Mouse (Mus musculus) midbrain, embryonic 13.5 days (tissue): Measurements from ENCODE around the gene S1pr4. TPM values are rescaled to one million over a fixed set of nuclear protein-coding genes. Genes with fewer than 3 reads are reported as not detected.

Source experiments
- microRNA-seq: library from miRNA; unstranded; fragments of <30 nt; microRNA quantifications from one replicate; pipeline ENCODE4, GENCODE M21; 2016
- polyA plus RNA-seq: library from polyadenylated mRNA; unstranded; fragments of >200 nt; fragmentation: Nextera tagmentation; extraction: Ambion mirVana; gene quantifications from 2 replicates; pipeline ENCODE4 v1.2.1, GENCODE M21; 2015

The S1pr4 gene
- polyA plus RNA-seq, 1 experiment from 2014 or later: 0.77 TPM

Small RNA genes lying within 50 kb of the gene (microRNA-seq; reads per million reads assigned to microRNA genes)
- not detected for gene Gm25595

Other genes with a start within 250 kb of the S1pr4 start
- 7.2 and 8.8 TPM in 2 replicates for gene Matk, start 247.2 kb downstream of the S1pr4 start, polyA plus RNA-seq
- gene Mrpl54, start 233.2 kb downstream of the S1pr4 start, polyA plus RNA-seq: 138 and 148 TPM in 2 replicates
- 27.9 and 30.8 TPM in 2 replicates for gene Apba3, start 233.2 kb downstream of the S1pr4 start, polyA plus RNA-seq
- 4.9 and 5.5 TPM in 2 replicates for gene Tjp3, start 208.6 kb downstream of the S1pr4 start, polyA plus RNA-seq
- 92.8 and 99.6 TPM in 2 replicates for gene Pip5k1c, start 207.2 kb downstream of the S1pr4 start, polyA plus RNA-seq
- 35.5 and 35.8 TPM in 2 replicates for gene Cactin, start 179.0 kb downstream of the S1pr4 start, polyA plus RNA-seq
- 4.7 and 4.9 TPM in 2 replicates for gene Tbxa2r, start 171.4 kb downstream of the S1pr4 start, polyA plus RNA-seq
- not detected in 2 replicates for gene Gipc3, start 156.9 kb downstream of the S1pr4 start, polyA plus RNA-seq
- gene Hmg20b, start 149.7 kb downstream of the S1pr4 start, polyA plus RNA-seq: 46.5 and 49.8 TPM in 2 replicates
- 8.8 and 10.1 TPM in 2 replicates for gene Mfsd12, start 142.6 kb downstream of the S1pr4 start, polyA plus RNA-seq
- 0.44 and 0.70 TPM in 2 replicates for gene 4930404N11Rik, start 134.3 kb downstream of the S1pr4 start, polyA plus RNA-seq
- 127 and 133 TPM in 2 replicates for gene Fzr1, start 121.6 kb downstream of the S1pr4 start, polyA plus RNA-seq
- 73.5 TPM in 2 replicates for gene Dohh, start 115.7 kb downstream of the S1pr4 start, polyA plus RNA-seq
- gene Gm48551, start 115.7 kb downstream of the S1pr4 start, polyA plus RNA-seq: 6.9 and 7.2 TPM in 2 replicates
- 1.2 and 2.1 TPM in 2 replicates for gene Gm48552, start 111.1 kb downstream of the S1pr4 start, polyA plus RNA-seq
- 1.4 and 1.9 TPM in 2 replicates for gene Smim24, start 107.1 kb downstream of the S1pr4 start, polyA plus RNA-seq
- 13.1 and 15.2 TPM in 2 replicates for gene Nfic, start 44.5 kb downstream of the S1pr4 start, polyA plus RNA-seq
- 75.5 and 79.4 TPM in 2 replicates for gene Celf5, start 17.4 kb downstream of the S1pr4 start, polyA plus RNA-seq
- 57.1 and 58.2 TPM in 2 replicates for gene Ncln, start 3.7 kb downstream of the S1pr4 start, polyA plus RNA-seq
- gene Gna15, start 24.1 kb upstream of the S1pr4 start, polyA plus RNA-seq: 0.94 and 1.0 TPM in 2 replicates
- 74.5 and 77.1 TPM in 2 replicates for gene Gna11, start 45.1 kb upstream of the S1pr4 start, polyA plus RNA-seq
- gene Aes, start 59.4 kb upstream of the S1pr4 start, polyA plus RNA-seq: 451 and 572 TPM in 2 replicates
- gene Tle2, start 74.4 kb upstream of the S1pr4 start, polyA plus RNA-seq: 23.6 and 26.2 TPM in 2 replicates
- gene Tle6, start 100.9 kb upstream of the S1pr4 start, polyA plus RNA-seq: 2.8 and 4.4 TPM in 2 replicates
- gene BC025920, start 106.1 kb upstream of the S1pr4 start, polyA plus RNA-seq: 2.9 and 3.0 TPM in 2 replicates
- gene Sirt6, start 127.7 kb upstream of the S1pr4 start, polyA plus RNA-seq: 64.7 and 67.4 TPM in 2 replicates
- gene Ankrd24, start 128.4 kb upstream of the S1pr4 start, polyA plus RNA-seq: 8.5 and 9.3 TPM in 2 replicates
- 6.7 and 6.9 TPM in 2 replicates for gene Gm10778, start 148.9 kb upstream of the S1pr4 start, polyA plus RNA-seq
- gene Zfp433, start 204.7 kb upstream of the S1pr4 start, polyA plus RNA-seq: 22.7 TPM in 2 replicates